Mouse (Mus musculus) right cerebral cortex, postnatal 4 days (tissue): ENCODE data around the gene Cpt1b.
A peak's percentile ranks its signal among the peaks of the same experiment; 100 is the strongest.

Experiments
- DNase-seq: peaks from one replicate; pipeline ENCODE4 v3.0.0-alpha.2; 2022

Cpt1b gene

GRCm38 (mm10) chr15:89378831-89379401 lies 46.7 kb downstream of the Cpt1b start, which contains the start of gene Odf3b:
Gene Odf3b (minus strand): TSS chr15:89379282.
- no peak for DNase-seq

GRCm38 (mm10) chr15:89377938-89378828 lies 47.5 kb downstream of the Cpt1b start:
- DNase-seq = no peak

GRCm38 (mm10) chr15:89377362-89377761 lies 48.3 kb downstream of the Cpt1b start:
- no peak for DNase-seq

- DNase-seq = no peak
These were observed 48.7 kb downstream of the Cpt1b start, which contains the start of gene Tymp for GRCm38 (mm10) chr15:89376957-89377356. Gene Tymp (minus strand): TSS chr15:89377039.

GRCm38 (mm10) chr15:89376040-89376439 lies 49.6 kb downstream of the Cpt1b start:
- no peak for DNase-seq

- no peak for DNase-seq
These were observed 50.7 kb downstream of the Cpt1b start for GRCm38 (mm10) chr15:89374801-89375534.

- no peak for DNase-seq
These were observed 51.3 kb downstream of the Cpt1b start for GRCm38 (mm10) chr15:89374340-89374739.

- DNase-seq = peak; percentile 99
These were observed 51.9 kb downstream of the Cpt1b start, which contains the start of gene Sco2 for GRCm38 (mm10) chr15:89373762-89374248. Gene Sco2 (minus strand): TSS chr15:89373846.

GRCm38 (mm10) chr15:89373027-89373761 lies 52.5 kb downstream of the Cpt1b start:
- DNase-seq = peak; percentile 90

- no peak for DNase-seq
These were observed 53.1 kb downstream of the Cpt1b start for GRCm38 (mm10) chr15:89372536-89372935.

GRCm38 (mm10) chr15:89372068-89372467 lies 53.6 kb downstream of the Cpt1b start:
- no peak for DNase-seq
